Comparison of ENCODE assay signal across 8 mouse cellular contexts in the genomic region with DNA sequence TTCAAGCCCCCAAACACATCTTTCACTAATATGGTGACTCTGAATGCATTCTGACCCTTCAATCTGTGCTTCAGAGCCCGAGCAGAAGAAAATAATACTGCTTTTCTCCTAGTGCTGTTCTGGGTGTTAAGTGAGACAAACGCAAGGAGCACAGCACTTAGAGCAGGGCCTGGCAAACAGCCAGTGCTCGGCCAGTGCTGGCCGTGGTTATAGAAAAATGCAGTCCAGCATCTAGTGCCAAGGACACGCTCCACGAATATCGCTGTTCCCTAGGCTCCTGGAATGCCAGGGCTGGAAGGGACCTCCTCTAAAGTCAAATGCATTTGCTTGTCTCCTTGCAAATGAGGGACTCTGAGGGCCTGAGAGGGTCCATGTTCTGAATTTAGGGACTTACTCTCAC.
DNase-seq lines count a peak whose midpoint lies in the region; ATAC-seq lines count a peak whose summit lies in the region.

No protein-coding gene starts in this region.

- peaks cover 21% of the 10 kb centered on the region for H3K27me3 ChIP-seq in lung, embryonic 16.5 days (ENCODE audit: control insufficient read depth, insufficient read depth, low read depth, low read length)
- H3K27me3 ChIP-seq in hindbrain, embryonic 14.5 days (ENCODE audit: control insufficient read depth, insufficient read depth, low read length), result no peaks in the 10 kb centered on the region

- no peaks in the 10 kb centered on the region for H3K9me3 ChIP-seq in lung, embryonic 16.5 days (ENCODE audit: control insufficient read depth, low read length)
- no peaks in the 10 kb centered on the region for H3K9me3 ChIP-seq in hindbrain, embryonic 14.5 days (ENCODE audit: control insufficient read depth, low read length)

- peak; percentile 42; the same call in 1 of the 2 replicates for ATAC-seq in lung, embryonic 16.5 days (ENCODE audit: low read depth)
- ATAC-seq in hindbrain, embryonic 14.5 days (ENCODE audit: low FRiP score), result peak; percentile 59; the same call in 1 of the 2 replicates

- H3K9ac ChIP-seq in lung, embryonic 16.5 days (ENCODE audit: low read length), result no peak overlapping the region
- no peak overlapping the region for H3K9ac ChIP-seq in hindbrain, embryonic 14.5 days

- peaks cover 20% of the 10 kb centered on the region for H3K4me1 ChIP-seq in lung, embryonic 16.5 days (replicated peaks; ENCODE audit: control insufficient read depth, insufficient read depth, low read length)
- H3K4me1 ChIP-seq in hindbrain, embryonic 14.5 days (replicated peaks; ENCODE audit: control insufficient read depth, insufficient read depth, low read length), result peaks cover 15% of the 10 kb centered on the region

- no peak overlapping the region for H3K4me3 ChIP-seq in lung, embryonic 16.5 days (ENCODE audit: low read length)
- H3K4me3 ChIP-seq in hindbrain, embryonic 14.5 days (replicated peaks; ENCODE audit: low read length), result no peak overlapping the region

- H3K4me2 ChIP-seq in lung, embryonic 16.5 days (ENCODE audit: low read depth, low read length), result no peak overlapping the region
- H3K4me2 ChIP-seq in hindbrain, embryonic 14.5 days (replicated peaks), result no peak overlapping the region

- 17% methylated on average over 7 of the region's 7 CpGs for whole genome bisulfite sequencing in lung, embryonic 16.5 days
- 32% methylated on average over 7 of the region's 7 CpGs for WGBS in hindbrain, embryonic 14.5 days

- no peak for DNase-seq in lung, adult 18-20 months
- DNase-seq in cerebellum, postnatal 14 days, result peak; percentile 70 to 83
- peak; percentile 65 for DNase-seq in hindbrain, embryonic 14.5 days (ENCODE audit: low spot score)
- DNase-seq in lung, postnatal 36 days, result peak; percentile 9
- DNase-seq in thymus, postnatal 0 days (ENCODE audit: low spot score), result no peak
- DNase-seq in T-cell, adult 2 months (ENCODE audit: low spot score), result no peak
- no peak for DNase-seq in layer of hippocampus, postnatal 25 days (ENCODE audit: extremely low spot score in 1 of 2, low spot score in 1 of 2)

- H3K27ac ChIP-seq in lung, embryonic 16.5 days (ENCODE audit: low read length), result no peak overlapping the region
- peak overlapping the region; percentile 54 for H3K27ac ChIP-seq in hindbrain, embryonic 14.5 days

- no peaks in the 10 kb centered on the region for H3K36me3 ChIP-seq in lung, embryonic 16.5 days (ENCODE audit: control insufficient read depth, insufficient read depth, low read length)
- H3K36me3 ChIP-seq in hindbrain, embryonic 14.5 days (replicated peaks; ENCODE audit: control insufficient read depth, insufficient read depth), result no peaks in the 10 kb centered on the region

Comparison
In these comparisons a context has a peak if more than half of its experiments do, and no peak if none do; other contexts are left out.
1. DNase-seq: peak in cerebellum, postnatal 14 days (2 of 2), hindbrain, embryonic 14.5 days (single experiment) and lung, postnatal 36 days (single experiment); none in lung, adult 18-20 months (0 of 2), thymus, postnatal 0 days (single experiment), T-cell, adult 2 months (single experiment) and layer of hippocampus, postnatal 25 days (0 of 2).